Mouse (Mus musculus): ENCODE measurements around the gene Cilp2.

- TF ChIP-seq CTCF (IDR thresholded peaks at IDR 0.05) (no peak), EP300 (IDR thresholded peaks at IDR 0.05) (no peak)
Measured at GRCm38 (mm10) chr8:69899876-69900275, 12.4 kb upstream of the Cilp2 start.
